Mouse (Mus musculus) thymus, adult 2 months (tissue): ENCODE data around the gene Fcrlb. TPM values are rescaled to one million over a fixed set of nuclear protein-coding genes. Genes with fewer than 3 reads are reported as not detected.

Experiments used
- DNase-seq: peaks from one replicate; pipeline ENCODE4 v3.0.0; 2021
- H3K27ac ChIP-seq: fragments of 200-500 bp; 2 replicates; pipeline ENCODE4 v1.5.1; 2012; ENCODE audit warnings: low read length, control low read depth; ENCODE audit not compliant: control insufficient read depth, insufficient read depth
- H3K27me3 ChIP-seq: fragments of 200-500 bp; 2 replicates; pipeline ENCODE4 v1.6.1; 2012; ENCODE audit warnings: mild to moderate bottlenecking, low read length, moderate library complexity, mixed read lengths; ENCODE audit not compliant: control insufficient read depth, insufficient read depth
- H3K36me3 ChIP-seq: fragments of 200-500 bp; 2 replicates; pipeline ENCODE4 v1.6.1; 2012; ENCODE audit warnings: mild to moderate bottlenecking, low read length, moderate library complexity; ENCODE audit not compliant: control insufficient read depth, insufficient read depth
- H3K4me1 ChIP-seq: fragments of 200-500 bp; replicated peaks from 2 replicates; pipeline ENCODE4 v1.6.1; 2012; ENCODE audit warnings: low read length; ENCODE audit not compliant: control insufficient read depth, insufficient read depth
- H3K4me3 ChIP-seq: fragments of 200-500 bp; 2 replicates; pipeline ENCODE4 v1.5.1; 2012; ENCODE audit warnings: mild to moderate bottlenecking, low read length, control low read depth, moderate library complexity; ENCODE audit not compliant: control insufficient read depth, insufficient read depth
- CTCF ChIP-seq: fragments of 200-500 bp; IDR thresholded peaks from 2 replicates; pipeline ENCODE4 v1.5.1; 2012; ENCODE audit warnings: mild to moderate bottlenecking, control low read depth, low read length, moderate library complexity, borderline replicate concordance; ENCODE audit not compliant: control insufficient read depth, poor library complexity, insufficient read depth; ENCODE audit errors: extremely low read depth
- POLR2A ChIP-seq: fragments of 200-500 bp; IDR thresholded peaks from 2 replicates; pipeline ENCODE4 v1.6.1; 2012; ENCODE audit warnings: mild to moderate bottlenecking, low read length, control low read depth, moderate library complexity; ENCODE audit not compliant: control insufficient read depth, poor library complexity, insufficient read depth; ENCODE audit errors: extremely low read depth
- WGBS: fragments of 180-500 bp; shearing (Covaris S2); methylation state at CpG from one replicate; pipeline ENCODE4 v1.1.7; 2018; 5-methylcytosine and 5-hydroxymethylcytosine counted together
- polyA plus RNA-seq: library from polyadenylated mRNA; depleted of rRNA; stranded (reverse); fragments of >200 nt; gene quantifications from 2 replicates; pipeline ENCODE4 v1.2.3, GENCODE M21; 2012

The Fcrlb gene
- polyA plus RNA-seq, 1 experiment, result 1.00 TPM

DNA sequence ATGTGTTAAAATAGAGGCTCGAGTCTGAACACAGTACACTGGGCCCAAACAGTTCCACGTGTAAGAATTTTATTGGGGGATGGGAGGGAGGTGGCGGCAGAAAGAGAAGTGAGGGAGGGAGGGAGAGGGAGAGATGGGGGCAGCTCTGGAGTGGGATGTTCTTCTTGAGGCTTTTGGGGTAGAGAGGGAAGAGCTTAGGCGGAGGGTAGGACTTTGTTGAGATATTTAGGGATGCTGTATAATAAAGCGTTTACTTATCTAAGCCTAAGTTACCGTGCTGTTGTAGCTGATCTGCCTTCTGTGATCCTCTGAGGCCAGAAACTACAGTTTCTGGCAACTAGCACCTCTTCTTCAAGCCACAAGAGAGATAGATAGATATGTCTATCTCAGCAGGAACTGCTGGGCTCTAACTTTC lies 26.7 kb downstream of the Fcrlb start:
- H3K4me3 ChIP-seq, result no peak overlapping the region
- no peaks in the 10 kb centered on the region for H3K27me3 ChIP-seq
- no peak overlapping the region for H3K27ac ChIP-seq
- no peaks in the 10 kb centered on the region for H3K36me3 ChIP-seq
- 64% methylated on average over 6 of the region's 6 CpGs for WGBS
- H3K4me1 ChIP-seq, result peaks cover 7% of the 10 kb centered on the region
- no peak for DNase-seq
- TF ChIP-seq CTCF, result no peak
- TF ChIP-seq POLR2A, result no peak

DNA sequence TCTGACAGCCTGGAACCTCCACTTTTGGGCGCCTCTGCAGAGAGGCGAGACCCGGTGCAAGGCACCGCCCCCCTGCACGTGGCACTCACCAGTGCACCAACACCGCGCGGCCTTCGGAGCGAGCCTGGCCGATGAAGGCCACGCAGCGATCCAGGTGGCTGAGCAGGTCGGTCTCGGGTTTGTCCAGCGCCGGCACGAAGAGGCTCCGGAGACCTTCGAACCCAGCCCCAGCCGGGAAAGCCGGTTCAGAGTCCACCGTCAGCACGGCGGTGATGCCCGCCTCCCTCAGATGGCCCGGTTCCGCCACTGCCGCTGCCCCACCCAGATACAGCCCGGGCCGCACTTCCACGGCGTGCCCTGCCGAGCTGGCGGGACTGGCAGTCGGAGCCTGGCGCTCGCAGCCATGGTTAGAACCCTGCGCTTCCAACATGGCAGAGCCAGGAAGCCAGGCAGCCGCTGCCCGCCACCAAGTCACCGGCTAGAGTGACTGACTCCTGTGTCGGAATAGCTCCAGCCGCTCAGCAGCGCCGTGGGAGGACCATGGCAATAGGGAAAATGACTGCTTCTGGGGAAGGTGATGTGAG lies 27.7 kb downstream of the Fcrlb start, which contains the start of the genes Gm26620 and Dusp12:
Gene Gm26620, plus strand, starts transcription at position 88 of the 584 bp plus-strand sequence.
Gene Dusp12, minus strand, starts transcription at position 563 of the 584 bp plus-strand sequence.
- H3K27ac ChIP-seq, result no peak within 1 kb of the TSS
- no peaks in the 10 kb centered on the region for H3K36me3 ChIP-seq
- DNase-seq, result peak; percentile 83
- no peaks in the 10 kb centered on the region for H3K27me3 ChIP-seq
- TF ChIP-seq CTCF (0 out of 2 replicates have a peak, but pooled peaks have one; percentile 67), POLR2A (0 out of 2 replicates have a peak, but pooled peaks have one; percentile 36)
- H3K4me3 ChIP-seq, result peak within 1 kb of the TSS; percentile 91
- under 1% methylated on average over 46 of the region's 46 CpGs for WGBS
- peaks cover 7% of the 10 kb centered on the region for H3K4me1 ChIP-seq

DNA sequence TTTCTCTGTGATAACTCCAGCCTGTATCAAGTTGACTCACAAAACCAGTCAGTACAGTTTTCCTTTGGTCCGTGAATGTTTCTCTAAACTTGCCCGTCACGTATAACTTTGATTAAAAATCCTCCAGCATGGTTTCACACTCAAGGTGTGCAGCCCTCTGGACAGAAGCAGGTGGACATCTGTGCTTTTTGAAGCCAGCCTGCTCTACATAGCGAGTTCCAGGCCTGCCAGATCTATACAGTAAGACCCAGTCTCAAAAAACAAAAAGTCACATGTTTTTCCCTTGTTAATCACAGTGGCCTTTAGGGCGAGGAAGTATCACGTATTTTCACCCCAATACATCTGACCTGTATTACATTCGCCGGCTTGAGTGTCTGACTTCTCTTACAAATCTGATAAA lies 28.4 kb downstream of the Fcrlb start:
- Histone ChIP-seq H3K27me3 (no peaks in the 10 kb centered on the region), H3K4me1 (peaks cover 7% of the 10 kb centered on the region), H3K27ac (no peak overlapping the region), H3K4me3 (no peak overlapping the region), H3K36me3 (no peaks in the 10 kb centered on the region; the same call in 1 of the 2 replicates)
- 34% methylated on average over 8 of the region's 8 CpGs for WGBS
- no peak for DNase-seq
- TF ChIP-seq CTCF (no peak), POLR2A (no peak)

DNA sequence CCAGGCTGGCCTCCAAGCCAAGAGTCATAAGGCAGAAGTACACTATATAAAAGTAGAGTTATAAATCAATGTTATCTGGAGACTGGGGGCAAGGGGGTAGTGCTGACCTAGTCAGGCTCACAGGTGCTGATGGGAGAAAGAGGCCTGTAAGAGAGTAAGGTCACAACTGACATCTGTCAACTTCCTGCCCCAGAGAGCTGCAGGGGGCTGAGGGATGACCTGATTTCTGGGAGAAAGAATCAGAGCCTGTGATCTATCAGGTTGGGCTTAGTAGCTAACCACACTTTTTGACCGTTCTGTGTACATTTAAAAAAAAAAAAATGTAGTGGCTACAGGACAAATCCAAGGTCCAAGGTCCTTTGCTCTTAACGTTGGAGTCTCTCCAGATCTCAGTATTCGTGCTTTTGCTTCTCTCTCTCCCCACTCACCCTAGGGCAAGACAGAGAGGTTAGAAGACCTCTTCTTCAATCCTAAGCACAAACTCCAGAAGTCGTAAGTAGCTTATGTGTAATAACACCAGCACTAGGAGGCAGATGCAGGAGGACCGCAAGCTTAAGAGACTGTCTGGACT lies 29.7 kb downstream of the Fcrlb start:
- peaks cover 7% of the 10 kb centered on the region for H3K4me1 ChIP-seq
- H3K27me3 ChIP-seq, result no peaks in the 10 kb centered on the region
- H3K36me3 ChIP-seq, result peaks cover 4% of the 10 kb centered on the region; the same call in 1 of the 2 replicates
- TF ChIP-seq POLR2A (no peak), CTCF (no peak)
- H3K27ac ChIP-seq, result no peak overlapping the region
- no peak for DNase-seq
- WGBS, result 92% methylated on average over 5 of the region's 5 CpGs
- H3K4me3 ChIP-seq, result no peak overlapping the region

DNA sequence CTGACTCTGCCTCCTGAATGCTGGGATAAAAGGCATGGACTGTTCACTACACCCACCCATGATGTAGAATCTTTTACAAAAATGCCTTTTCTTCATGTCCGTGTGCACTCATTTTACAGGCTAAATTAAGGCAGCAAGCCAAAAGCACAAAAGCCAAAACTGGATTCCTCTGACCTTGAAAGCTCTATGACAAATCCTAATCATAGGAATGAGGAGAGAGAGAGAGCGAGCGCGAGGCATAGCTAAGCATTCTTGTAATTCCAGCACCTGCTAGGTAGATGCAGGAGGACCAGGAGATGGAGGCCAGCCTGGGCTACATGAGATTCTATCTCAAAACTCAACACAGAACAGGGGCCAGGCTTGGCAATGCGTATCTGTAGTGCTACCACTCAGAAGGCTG lies 35.8 kb downstream of the Fcrlb start:
- H3K4me1 ChIP-seq, result no peaks in the 10 kb centered on the region
- H3K27ac ChIP-seq, result no peak overlapping the region
- no peaks in the 10 kb centered on the region for H3K27me3 ChIP-seq
- H3K4me3 ChIP-seq, result no peak overlapping the region
- no peak for TF ChIP-seq POLR2A
- TF ChIP-seq CTCF, result no peak
- no peak for DNase-seq
- 97% methylated on average over 5 of the region's 5 CpGs for WGBS
- peaks cover 9% of the 10 kb centered on the region; the same call in 1 of the 2 replicates for H3K36me3 ChIP-seq

DNA sequence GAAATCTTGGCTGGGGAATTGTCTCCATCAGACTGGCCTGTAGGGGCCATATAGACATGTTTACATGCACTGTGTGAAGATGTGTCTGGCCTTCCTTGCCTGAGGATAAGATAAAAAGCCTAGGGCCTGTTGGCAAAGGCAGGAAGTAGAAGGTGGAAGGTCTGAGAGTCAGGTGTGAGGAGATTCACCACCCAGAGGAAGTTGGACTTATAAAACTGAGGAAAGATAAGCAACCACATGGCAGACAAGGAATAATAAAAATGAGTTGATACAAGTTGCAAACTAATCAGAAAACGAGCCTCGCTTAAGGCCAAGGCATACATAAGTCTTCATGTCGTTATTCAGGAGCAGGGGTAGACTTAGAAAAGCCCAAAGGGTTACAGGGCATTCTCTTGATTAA lies 37.1 kb downstream of the Fcrlb start:
- H3K4me1 ChIP-seq, result no peaks in the 10 kb centered on the region
- H3K36me3 ChIP-seq, result peaks cover 9% of the 10 kb centered on the region; the same call in 1 of the 2 replicates
- no peak for TF ChIP-seq CTCF
- TF ChIP-seq POLR2A, result no peak
- 97% methylated on average over 3 of the region's 3 CpGs for WGBS
- H3K4me3 ChIP-seq, result no peak overlapping the region
- no peak overlapping the region for H3K27ac ChIP-seq
- no peak for DNase-seq
- no peaks in the 10 kb centered on the region for H3K27me3 ChIP-seq
